Mouse (Mus musculus) liver, embryonic 11.5 days (tissue): Measurements from ENCODE around the gene Pde2a. TPM values are rescaled to one million over a fixed set of nuclear protein-coding genes. Genes with fewer than 3 reads are reported as not detected.
A peak's percentile ranks its signal among the peaks of the same experiment; 100 is the strongest.
"Not testable (repeated sequence)": the region's sequence is repeated elsewhere in the genome, so short reads cannot be mapped to it uniquely, and the experiment has no call there.

Source experiments
- ATAC-seq: fragments of 200-750 bp; cut with Nextera tagmentation; replicated peaks from 2 replicates; pipeline ENCODE4 v1.8.0; 2017; ENCODE audit warnings: moderate number of reproducible peaks, mild to moderate bottlenecking, moderate TSS enrichment, moderate library complexity; ENCODE audit not compliant: low FRiP score
- DNase-seq: peaks from one replicate; pipeline ENCODE4 v3.0.0-alpha.2; 2017; ENCODE audit warnings: low spot score
- H3K27ac ChIP-seq: fragments of 300-500 bp; sonication (generic); 2 replicates; pipeline ENCODE4 v1.5.1; 2014; ENCODE audit warnings: mild to moderate bottlenecking, low read depth, low read length, control low read depth
- H3K27me3 ChIP-seq: fragments of 300-500 bp; sonication (generic); replicated peaks from 2 replicates; pipeline ENCODE4 v1.6.1; 2014; ENCODE audit warnings: low read length, mixed read lengths; ENCODE audit not compliant: control insufficient read depth, insufficient read depth
- H3K36me3 ChIP-seq: fragments of 300-500 bp; sonication (generic); 2 replicates; pipeline ENCODE4 v1.6.1; 2014; ENCODE audit warnings: mild to moderate bottlenecking, low read length, moderate library complexity, mixed read lengths; ENCODE audit not compliant: control insufficient read depth, insufficient read depth
- H3K4me1 ChIP-seq: fragments of 300-500 bp; sonication (generic); replicated peaks from 2 replicates; pipeline ENCODE4 v1.6.1; 2014; ENCODE audit warnings: low read length, mixed read lengths; ENCODE audit not compliant: control insufficient read depth, insufficient read depth
- H3K4me2 ChIP-seq: fragments of 300-500 bp; sonication (generic); 2 replicates; pipeline ENCODE4 v1.6.1; 2014; ENCODE audit warnings: mild to moderate bottlenecking, control low read depth, moderate library complexity
- H3K4me3 ChIP-seq: fragments of 300-500 bp; sonication (generic); 2 replicates; pipeline ENCODE4 v1.5.1; 2014; ENCODE audit warnings: low read depth, low read length, control low read depth
- H3K9ac ChIP-seq: fragments of 300-500 bp; sonication (generic); 2 replicates; pipeline ENCODE4 v1.6.1; 2014; ENCODE audit warnings: low read depth, low read length, control low read depth
- H3K9me3 ChIP-seq: fragments of 300-500 bp; sonication (generic); 2 replicates; pipeline ENCODE4 v1.6.1; 2016; ENCODE audit warnings: low read length, inconsistent platforms, mixed read lengths; ENCODE audit not compliant: control insufficient read depth
- WGBS: fragments of 180-500 bp; shearing (Covaris S2); extraction: QIAGEN DNeasy Blood & Tissue Kit; methylation state at CpG from one replicate; pipeline ENCODE4 v1.1.7; 2014; 5-methylcytosine and 5-hydroxymethylcytosine counted together
- microRNA counts: library from miRNA; unstranded; fragments of <30 nt; microRNA quantifications from one replicate; lab custom pipeline; 2015
- microRNA-seq: library from miRNA; unstranded; fragments of <30 nt; microRNA quantifications from one replicate; pipeline ENCODE4, GENCODE M21; 2017; ENCODE audit warnings: borderline number of aligned reads
- polyA plus RNA-seq: library from polyadenylated mRNA; unstranded; fragments of >200 nt; fragmentation: Nextera tagmentation; extraction: Ambion mirVana; gene quantifications from 2 replicates; pipeline ENCODE4 v1.2.1, GENCODE M21; 2014

Pde2a gene
- polyA plus RNA-seq, 1 experiment from 2014 or later: 14.4 TPM

- Histone ChIP-seq H3K27ac (no peak overlapping the region), H3K36me3 (no peaks in the 10 kb centered on the region), H3K4me2 (no peak overlapping the region), H3K9ac (no peak overlapping the region), H3K27me3 (no peaks in the 10 kb centered on the region), H3K4me1 (no peaks in the 10 kb centered on the region), H3K4me3 (no peak overlapping the region), H3K9me3 (no peaks in the 10 kb centered on the region)
- no peak for ATAC-seq
- 85% methylated on average over 3 of the region's 3 CpGs for WGBS
- no peak for DNase-seq
These were observed 127.8 kb downstream of the Pde2a start for GRCm38 (mm10) chr7:101549266-101549665.

GRCm38 (mm10) chr7:101550686-101551485 lies 129.4 kb downstream of the Pde2a start:
- H3K9me3 ChIP-seq: no peaks in the 10 kb centered on the region
- no peak overlapping the region for H3K9ac ChIP-seq
- ATAC-seq (no peak), DNase-seq (no peak)
- H3K36me3 ChIP-seq: no peaks in the 10 kb centered on the region
- H3K4me2 ChIP-seq: no peak overlapping the region
- WGBS: 57% methylated on average over 7 of the region's 7 CpGs
- H3K27me3 ChIP-seq: no peaks in the 10 kb centered on the region
- H3K27ac ChIP-seq: no peak overlapping the region
- no peak overlapping the region for H3K4me3 ChIP-seq
- H3K4me1 ChIP-seq: no peaks in the 10 kb centered on the region

- no peak overlapping the region for H3K4me3 ChIP-seq
- WGBS: 82% methylated on average over 1 of the region's 1 CpGs
- H3K27me3 ChIP-seq: no peaks in the 10 kb centered on the region
- H3K4me2 ChIP-seq: no peak overlapping the region
- DNase-seq (no peak), ATAC-seq (no peak)
- H3K27ac ChIP-seq: no peak overlapping the region
- H3K9me3 ChIP-seq: no peaks in the 10 kb centered on the region
- no peak overlapping the region for H3K9ac ChIP-seq
- no peaks in the 10 kb centered on the region for H3K36me3 ChIP-seq
- no peaks in the 10 kb centered on the region for H3K4me1 ChIP-seq
These were observed 130.0 kb downstream of the Pde2a start for GRCm38 (mm10) chr7:101551530-101551929.

GRCm38 (mm10) chr7:101555473-101555872 lies 134.0 kb downstream of the Pde2a start:
- WGBS: 85% methylated on average over 3 of the region's 3 CpGs
- not testable (repeated sequence) for H3K4me3 ChIP-seq, DNase-seq, H3K27me3 ChIP-seq, ATAC-seq, H3K9me3 ChIP-seq, H3K36me3 ChIP-seq, H3K4me1 ChIP-seq, H3K4me2 ChIP-seq, H3K9ac ChIP-seq, H3K27ac ChIP-seq

GRCm38 (mm10) chr7:101557391-101557790 lies 135.9 kb downstream of the Pde2a start:
- 71% methylated on average over 1 of the region's 1 CpGs for WGBS
- H3K4me2 ChIP-seq: no peak overlapping the region
- DNase-seq (no peak), ATAC-seq (no peak)
- H3K27me3 ChIP-seq: no peaks in the 10 kb centered on the region
- no peaks in the 10 kb centered on the region for H3K9me3 ChIP-seq
- H3K9ac ChIP-seq: no peak overlapping the region
- no peak overlapping the region for H3K27ac ChIP-seq
- H3K4me3 ChIP-seq: no peak overlapping the region
- H3K36me3 ChIP-seq: no peaks in the 10 kb centered on the region
- H3K4me1 ChIP-seq: no peaks in the 10 kb centered on the region

GRCm38 (mm10) chr7:101559393-101559792 lies 137.9 kb downstream of the Pde2a start:
- H3K4me1 ChIP-seq, H3K9ac ChIP-seq, DNase-seq, H3K27ac ChIP-seq, H3K9me3 ChIP-seq, ATAC-seq, H3K36me3 ChIP-seq, H3K27me3 ChIP-seq, H3K4me3 ChIP-seq, H3K4me2 ChIP-seq: not testable (repeated sequence)
- WGBS: 51% methylated on average over 5 of the region's 5 CpGs

MicroRNA genes within 50 kb of the gene (microRNA counts, 519-probe panel; counts per million panel counts)
- microRNA mmu-miR-139-3p (lab: Ali Mortazavi, UCI) (not detected), microRNA mmu-miR-139-5p (lab: Ali Mortazavi, UCI) (not detected)

Small RNA genes lying within 50 kb of the gene (microRNA-seq; reads per million reads assigned to microRNA genes)
- 5,004 reads per million, percentile 88 among the genes with 10 or more reads in this experiment for gene Mir139

Other genes with a start within 250 kb of the Pde2a start
- 5.7 and 6.4 TPM in 2 replicates for gene Atg16l2, start 119.4 kb upstream of the Pde2a start, polyA plus RNA-seq
- 86.4 and 93.9 TPM in 2 replicates for gene Stard10, start 104.6 kb upstream of the Pde2a start, polyA plus RNA-seq
- 33.8 and 33.9 TPM in 2 replicates for gene Arap1, start 73.6 kb upstream of the Pde2a start, polyA plus RNA-seq
- 2.1 TPM in 1 of 2 replicates, not detected in the other for gene Gm45837, start 10.8 kb upstream of the Pde2a start, polyA plus RNA-seq
- gene Art2b, start 163.9 kb downstream of the Pde2a start, polyA plus RNA-seq: not detected in 2 replicates
- 51.3 and 54.7 TPM in 2 replicates for gene Clpb, start 241.9 kb downstream of the Pde2a start, polyA plus RNA-seq